Mouse (Mus musculus) intestine, embryonic 14.5 days (tissue): Measurements from ENCODE around the gene Pbx2. TPM values are rescaled to one million over a fixed set of nuclear protein-coding genes. Genes with fewer than 3 reads are reported as not detected.

Source experiments
- ATAC-seq: fragments of 200-750 bp; cut with Nextera tagmentation; replicated peaks from 2 replicates; pipeline ENCODE4 v1.8.0; 2017; ENCODE audit warnings: low read depth, moderate number of reproducible peaks, moderate TSS enrichment, moderate library complexity; ENCODE audit not compliant: low FRiP score, low TSS enrichment
- DNase-seq: peaks from one replicate; pipeline ENCODE4 v3.0.0-alpha.2; 2018; ENCODE audit warnings: low spot score
- H3K27ac ChIP-seq: fragments of 300-500 bp; sonication (generic); 2 replicates; pipeline ENCODE4 v1.5.1; 2014; ENCODE audit warnings: low read depth, mild to moderate bottlenecking, control low read depth
- H3K27me3 ChIP-seq: fragments of 300-500 bp; sonication (generic); replicated peaks from 2 replicates; pipeline ENCODE4 v1.6.1; 2014; ENCODE audit warnings: low read length, control low read depth; ENCODE audit not compliant: control insufficient read depth, insufficient read depth
- H3K36me3 ChIP-seq: fragments of 300-500 bp; sonication (generic); 2 replicates; pipeline ENCODE4 v1.6.1; 2014; ENCODE audit warnings: low read length, control low read depth; ENCODE audit not compliant: control insufficient read depth, insufficient read depth
- H3K4me1 ChIP-seq: fragments of 300-500 bp; sonication (generic); replicated peaks from 2 replicates; pipeline ENCODE4 v1.6.1; 2014; ENCODE audit warnings: low read length, control low read depth, mixed read lengths; ENCODE audit not compliant: control insufficient read depth, insufficient read depth
- H3K4me2 ChIP-seq: fragments of 300-500 bp; sonication (generic); 2 replicates; pipeline ENCODE4 v1.6.1; 2014; ENCODE audit warnings: low read length
- H3K4me3 ChIP-seq: fragments of 300-500 bp; sonication (generic); 2 replicates; pipeline ENCODE4 v1.5.1; 2014; ENCODE audit warnings: low read depth, low read length, control low read depth, mixed read lengths
- H3K9ac ChIP-seq: fragments of 300-500 bp; sonication (generic); 2 replicates; pipeline ENCODE4 v1.6.1; 2014; ENCODE audit warnings: mild to moderate bottlenecking, low read length
- H3K9me3 ChIP-seq: fragments of 300-500 bp; sonication (generic); 2 replicates; pipeline ENCODE4 v1.6.1; 2016; ENCODE audit warnings: low read length, control low read depth; ENCODE audit not compliant: control insufficient read depth
- WGBS: fragments of 180-500 bp; shearing (Covaris S2); extraction: QIAGEN DNeasy Blood & Tissue Kit; methylation state at CpG from one replicate; pipeline ENCODE4 v1.1.7; 2014; 5-methylcytosine and 5-hydroxymethylcytosine counted together
- polyA plus RNA-seq: library from polyadenylated mRNA; unstranded; fragments of >200 nt; fragmentation: Nextera tagmentation; extraction: Ambion mirVana; gene quantifications from 2 replicates; pipeline ENCODE4 v1.2.1, GENCODE M21; 2014

The Pbx2 gene
- polyA plus RNA-seq, 1 experiment from 2014 or later: 12.0 TPM

DNA sequence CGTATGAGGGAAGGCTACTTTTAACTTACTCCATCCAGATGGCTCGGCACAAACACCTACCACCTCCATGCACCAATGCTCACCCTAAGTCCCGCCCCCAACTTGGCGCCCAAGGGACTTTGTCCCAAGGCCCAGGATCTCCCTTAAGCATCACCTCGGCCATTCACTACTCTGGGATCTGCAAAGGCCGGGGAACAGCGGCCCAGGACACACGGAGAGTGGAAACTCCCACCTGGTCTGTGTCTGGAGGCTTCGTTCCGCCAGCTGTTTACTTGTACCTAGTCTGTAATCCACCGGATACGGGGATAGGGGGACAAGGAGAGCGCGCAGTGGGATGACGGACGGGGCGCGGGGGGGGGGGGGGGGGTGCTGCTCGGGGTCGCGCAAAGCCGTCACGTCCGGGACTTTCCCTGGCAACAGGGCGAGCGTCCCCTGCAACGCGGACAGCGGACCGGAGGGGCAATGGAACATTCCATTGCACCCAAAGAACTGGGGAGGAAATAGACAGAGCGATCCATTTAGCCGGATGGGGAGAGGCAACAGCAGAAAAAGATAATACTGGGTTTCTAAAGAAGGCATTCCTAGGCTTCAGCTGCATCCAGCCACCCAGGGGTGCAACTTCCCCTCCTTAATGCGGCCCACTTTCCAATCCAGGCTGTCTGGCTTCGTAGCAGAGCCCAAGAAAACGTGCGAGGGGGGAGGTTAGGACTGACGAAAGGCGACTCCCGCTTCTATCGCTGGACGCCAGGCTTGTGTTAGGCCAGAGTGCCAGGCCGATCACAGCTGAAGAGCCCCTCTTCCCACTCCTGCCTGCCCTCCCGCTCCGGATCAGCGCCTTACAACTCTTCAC lies 36.3 kb downstream of the Pbx2 start:
- under 1% methylated on average over 41 of the region's 45 CpGs for WGBS
- Histone ChIP-seq H3K27me3 (peaks cover 31% of the 10 kb centered on the region), H3K4me3 (peak overlapping the region; percentile 71), H3K9ac (peak overlapping the region; percentile 70), H3K36me3 (peaks cover 19% of the 10 kb centered on the region), H3K4me2 (peak overlapping the region; percentile 76), H3K9me3 (no peaks in the 10 kb centered on the region), H3K4me1 (peaks cover 45% of the 10 kb centered on the region), H3K27ac (peak overlapping the region; percentile 95)
- peak; percentile 73 for ATAC-seq
- peak; percentile 93 for DNase-seq

DNA sequence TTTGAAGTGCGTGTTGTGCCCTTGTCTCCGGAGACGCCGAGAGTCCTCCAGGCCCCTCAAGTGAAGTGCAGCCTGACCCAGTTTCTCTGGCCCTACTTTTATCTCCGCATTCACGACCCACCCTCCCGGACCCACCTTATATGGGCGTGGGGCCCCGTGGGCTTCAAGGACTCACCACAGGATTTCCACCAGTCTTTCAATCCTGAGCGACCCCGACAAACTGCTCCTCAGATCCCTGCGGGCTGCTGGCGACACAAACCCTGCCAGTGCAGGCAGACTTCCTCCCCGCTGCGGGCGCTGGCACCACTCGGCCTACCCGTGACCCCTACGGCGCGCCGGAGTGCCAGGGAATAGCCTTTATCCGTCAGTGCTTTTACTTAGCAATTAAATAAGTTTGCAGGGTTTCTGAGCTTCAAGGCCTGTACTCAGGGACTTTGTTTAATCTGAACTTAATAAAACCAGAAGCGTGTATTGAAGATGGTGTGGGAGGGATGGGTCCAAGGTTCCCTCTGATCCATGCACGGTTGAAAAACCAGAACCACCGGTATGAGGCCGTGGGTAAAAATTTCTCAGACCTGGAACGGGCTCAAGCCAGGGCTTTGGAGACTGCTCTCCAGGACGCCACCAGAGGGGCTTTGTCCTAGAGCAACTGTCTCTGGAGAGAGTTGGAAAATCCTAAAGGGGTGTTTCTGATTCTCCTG lies 37.0 kb downstream of the Pbx2 start, which contains the start of gene Ppt2:
TSS of gene Ppt2 (minus strand) at position 568 of the 701 bp plus-strand sequence.
- Histone ChIP-seq H3K9me3 (no peaks in the 10 kb centered on the region), H3K27me3 (peaks cover 36% of the 10 kb centered on the region), H3K27ac (peak within 1 kb of the TSS; percentile 95), H3K4me1 (peaks cover 45% of the 10 kb centered on the region), H3K36me3 (peaks cover 11% of the 10 kb centered on the region), H3K4me3 (peak within 1 kb of the TSS; percentile 71), H3K4me2 (peak within 1 kb of the TSS; percentile 76), H3K9ac (peak within 1 kb of the TSS; percentile 70)
- DNase-seq: peak; percentile 85
- WGBS: 2% methylated on average over 29 of the region's 29 CpGs
- ATAC-seq: 0 out of 2 replicates have a peak, but pooled peaks have one; percentile 12

- peaks cover 8% of the 10 kb centered on the region; the same call in 1 of the 2 replicates for H3K36me3 ChIP-seq
- H3K9ac ChIP-seq: peak overlapping the region; percentile 70
- H3K4me2 ChIP-seq: peak overlapping the region; percentile 76
- peak overlapping the region; percentile 95 for H3K27ac ChIP-seq
- peaks cover 45% of the 10 kb centered on the region for H3K4me1 ChIP-seq
- 26% methylated on average over 5 of the region's 5 CpGs for WGBS
- DNase-seq (no peak), ATAC-seq (no peak)
- H3K9me3 ChIP-seq: no peaks in the 10 kb centered on the region
- peak overlapping the region; percentile 71 for H3K4me3 ChIP-seq
- peaks cover 36% of the 10 kb centered on the region for H3K27me3 ChIP-seq
These were observed 37.5 kb downstream of the Pbx2 start for GRCm38 (mm10) chr17:34628644-34628967.

- peak within 1 kb of the TSS; percentile 70 for H3K9ac ChIP-seq
- H3K27ac ChIP-seq: peak within 1 kb of the TSS; percentile 95
- WGBS: 4% methylated on average over 16 of the region's 16 CpGs
- peaks cover 36% of the 10 kb centered on the region for H3K27me3 ChIP-seq
- H3K4me3 ChIP-seq: peak within 1 kb of the TSS; percentile 71
- no peaks in the 10 kb centered on the region for H3K9me3 ChIP-seq
- H3K36me3 ChIP-seq: 0 out of 2 replicates have a peak, but pooled peaks cover 8% of the 10 kb centered on the region
- peaks cover 45% of the 10 kb centered on the region for H3K4me1 ChIP-seq
- DNase-seq (no peak), ATAC-seq (no peak)
- peak within 1 kb of the TSS; percentile 76 for H3K4me2 ChIP-seq
These were observed 38.2 kb downstream of the Pbx2 start, which contains the start of gene Prrt1 for GRCm38 (mm10) chr17:34629221-34629751. Gene Prrt1 (plus strand): TSS chr17:34629533.

DNA sequence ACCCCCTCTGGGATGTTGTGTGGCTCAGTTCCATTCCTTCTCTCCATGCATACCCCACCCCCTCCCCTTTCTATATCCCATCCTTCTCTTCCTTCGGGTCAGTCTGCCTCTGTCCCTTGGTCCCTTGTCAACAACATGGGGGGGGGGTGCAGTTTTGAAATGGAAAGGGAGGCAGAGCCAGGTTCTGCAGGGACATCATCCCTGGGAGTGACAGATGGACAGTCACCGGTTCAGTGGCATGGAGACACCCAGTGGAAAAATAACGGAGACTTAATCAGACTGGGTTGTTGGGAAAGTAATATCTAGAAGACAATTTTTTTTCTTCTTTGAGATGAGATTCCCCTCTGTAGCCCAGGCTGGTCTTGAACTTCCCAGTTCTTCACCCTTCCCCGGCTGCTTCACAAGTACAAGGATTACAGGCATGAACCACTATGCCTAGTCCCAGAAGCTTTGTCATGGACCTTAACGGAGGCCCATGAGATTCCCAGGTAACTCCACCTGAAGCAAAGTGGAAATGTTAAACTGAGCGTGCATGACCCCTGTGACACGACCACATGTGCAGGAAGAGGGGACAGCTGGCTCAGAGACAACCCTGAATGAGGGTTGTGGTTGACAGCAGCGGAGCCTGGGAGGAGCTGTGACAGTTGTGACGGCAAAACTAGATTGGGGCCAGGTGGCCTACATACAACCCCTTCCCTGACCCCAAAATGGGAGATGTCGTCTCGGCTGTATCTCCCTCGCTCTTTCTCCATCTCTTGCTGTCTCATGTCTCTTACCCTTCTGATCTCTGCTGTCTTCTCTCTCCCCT lies 38.9 kb downstream of the Pbx2 start:
- no peak overlapping the region for H3K9ac ChIP-seq
- no peaks in the 10 kb centered on the region for H3K9me3 ChIP-seq
- H3K27me3 ChIP-seq: peaks cover 36% of the 10 kb centered on the region
- H3K36me3 ChIP-seq: 0 out of 2 replicates have a peak, but pooled peaks cover 6% of the 10 kb centered on the region
- ATAC-seq: no peak
- 24% methylated on average over 12 of the region's 12 CpGs for WGBS
- H3K27ac ChIP-seq: no peak overlapping the region
- no peak for DNase-seq
- H3K4me1 ChIP-seq: peaks cover 45% of the 10 kb centered on the region
- H3K4me2 ChIP-seq: peak overlapping the region; percentile 76
- peak overlapping the region; percentile 71 for H3K4me3 ChIP-seq

GRCm38 (mm10) chr17:34630761-34631301 lies 39.8 kb downstream of the Pbx2 start:
- DNase-seq: no peak
- peaks cover 45% of the 10 kb centered on the region for H3K4me1 ChIP-seq
- no peak for ATAC-seq

GRCm38 (mm10) chr17:34631647-34632046 lies 40.6 kb downstream of the Pbx2 start:
- Histone ChIP-seq H3K4me3 (peak overlapping the region; percentile 35), H3K27me3 (peaks cover 36% of the 10 kb centered on the region), H3K36me3 (no peaks in the 10 kb centered on the region), H3K27ac (no peak overlapping the region), H3K9ac (0 out of 2 replicates have a peak overlapping the region, but pooled peaks have one; percentile 13), H3K4me1 (peaks cover 39% of the 10 kb centered on the region), H3K9me3 (no peaks in the 10 kb centered on the region), H3K4me2 (peak overlapping the region; percentile 74)
- WGBS: 13% methylated on average over 12 of the region's 12 CpGs
- no peak for DNase-seq
- ATAC-seq: no peak

More at GRCm38 (mm10) chr17:34630761-34631301, 39.8 kb downstream of the Pbx2 start:
- no peaks in the 10 kb centered on the region for H3K9me3 ChIP-seq
- peaks cover 36% of the 10 kb centered on the region for H3K27me3 ChIP-seq
- no peaks in the 10 kb centered on the region for H3K36me3 ChIP-seq
- WGBS: 2% methylated on average over 43 of the region's 48 CpGs
- H3K4me3 ChIP-seq: peak overlapping the region; percentile 25
- no peak overlapping the region for H3K27ac ChIP-seq
- no peak overlapping the region for H3K9ac ChIP-seq
- peak overlapping the region; percentile 41 for H3K4me2 ChIP-seq
